Mouse (Mus musculus): ENCODE measurements around the gene Frem1. TPM values are rescaled to one million over a fixed set of nuclear protein-coding genes. Genes with fewer than 3 reads are reported as not detected.

Gene Frem1
- polyA plus RNA-seq, 1 experiment from 2014 or later, result 4.1 TPM

GRCm38 (mm10) chr4:83056496-83056895 lies 4.4 kb upstream of the Frem1 start:
- H3K9ac ChIP-seq (ENCODE audit: low read depth, low read length), result no peak overlapping the region
- H3K27me3 ChIP-seq (replicated peaks; ENCODE audit: control insufficient read depth, insufficient read depth, low read length), result no peaks in the 10 kb centered on the region
- H3K4me3 ChIP-seq (ENCODE audit: low read length), result no peak overlapping the region
- H3K27ac ChIP-seq (ENCODE audit: low read length), result no peak overlapping the region
- no peak for ATAC-seq
- WGBS, result 94% methylated on average over 6 of the region's 6 CpGs
- H3K4me2 ChIP-seq (ENCODE audit: low read depth, low read length), result no peak overlapping the region
- H3K36me3 ChIP-seq (ENCODE audit: control insufficient read depth, insufficient read depth, low read length), result no peaks in the 10 kb centered on the region
- no peaks in the 10 kb centered on the region for H3K9me3 ChIP-seq (ENCODE audit: control insufficient read depth, low read length)
- peaks cover 3% of the 10 kb centered on the region for H3K4me1 ChIP-seq (ENCODE audit: control insufficient read depth, insufficient read depth, low read length)

DNA sequence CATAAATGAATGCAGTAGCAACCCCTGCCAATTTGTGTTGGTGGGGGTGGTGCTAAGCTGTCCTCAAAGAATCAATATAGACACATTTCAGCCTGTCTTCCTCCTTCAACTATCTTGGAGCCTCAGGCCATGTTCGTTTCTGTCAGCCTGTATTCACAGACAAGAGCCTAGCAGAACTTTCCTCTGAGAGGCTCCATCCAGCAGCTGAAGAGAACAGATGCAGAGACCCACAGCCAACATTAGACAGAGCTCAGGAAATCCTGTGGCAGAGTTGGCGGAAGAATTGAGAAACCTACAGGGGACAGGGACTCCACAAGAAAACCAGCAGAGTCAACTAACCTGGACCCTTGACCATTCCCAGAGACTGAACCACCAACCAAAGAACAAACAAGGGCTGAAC lies 3.3 kb upstream of the Frem1 start:
- no peak overlapping the region for H3K4me3 ChIP-seq (ENCODE audit: low read length)
- H3K4me2 ChIP-seq (ENCODE audit: low read depth, low read length), result no peak overlapping the region
- H3K9me3 ChIP-seq (ENCODE audit: control insufficient read depth, low read length), result no peaks in the 10 kb centered on the region
- H3K4me1 ChIP-seq (ENCODE audit: control insufficient read depth, insufficient read depth, low read length), result peaks cover 3% of the 10 kb centered on the region
- H3K36me3 ChIP-seq (ENCODE audit: control insufficient read depth, insufficient read depth, low read length), result no peaks in the 10 kb centered on the region
- no peaks in the 10 kb centered on the region for H3K27me3 ChIP-seq (replicated peaks; ENCODE audit: control insufficient read depth, insufficient read depth, low read length)
- no peak overlapping the region for H3K9ac ChIP-seq (ENCODE audit: low read depth, low read length)
- ATAC-seq, result no peak
- H3K27ac ChIP-seq (ENCODE audit: low read length), result no peak overlapping the region
- 72% methylated on average over 2 of the region's 2 CpGs for WGBS

- H3K9me3 ChIP-seq (ENCODE audit: control insufficient read depth, low read length), result no peaks in the 10 kb centered on the region
- no peak for ATAC-seq
- H3K4me2 ChIP-seq (ENCODE audit: low read depth, low read length), result no peak overlapping the region
- H3K27ac ChIP-seq (ENCODE audit: low read length), result no peak overlapping the region
- no peak overlapping the region for H3K9ac ChIP-seq (ENCODE audit: low read depth, low read length)
- no peaks in the 10 kb centered on the region for H3K36me3 ChIP-seq (ENCODE audit: control insufficient read depth, insufficient read depth, low read length)
- H3K27me3 ChIP-seq (replicated peaks; ENCODE audit: control insufficient read depth, insufficient read depth, low read length), result no peaks in the 10 kb centered on the region
- no peak overlapping the region for H3K4me3 ChIP-seq (ENCODE audit: low read length)
- H3K4me1 ChIP-seq (ENCODE audit: control insufficient read depth, insufficient read depth, low read length), result peaks cover 9% of the 10 kb centered on the region
- 75% methylated on average over 8 of the region's 8 CpGs for WGBS
Observed at GRCm38 (mm10) chr4:83053206-83053605, 1.1 kb upstream of the Frem1 start.

- Histone ChIP-seq H3K36me3 (ENCODE audit: control insufficient read depth, insufficient read depth, low read length) (no peaks in the 10 kb centered on the region), H3K4me1 (ENCODE audit: control insufficient read depth, insufficient read depth, low read length) (peaks cover 13% of the 10 kb centered on the region), H3K9ac (ENCODE audit: low read depth, low read length) (peak overlapping the region; percentile 66), H3K4me3 (ENCODE audit: low read length) (peak overlapping the region; percentile 53), H3K4me2 (ENCODE audit: low read depth, low read length) (peak overlapping the region; percentile 56), H3K27me3 (replicated peaks; ENCODE audit: control insufficient read depth, insufficient read depth, low read length) (no peaks in the 10 kb centered on the region), H3K27ac (ENCODE audit: low read length) (peak overlapping the region; percentile 72), H3K9me3 (ENCODE audit: control insufficient read depth, low read length) (no peaks in the 10 kb centered on the region)
- no peak for ATAC-seq
- 16% methylated on average over 8 of the region's 8 CpGs for WGBS
Observed at GRCm38 (mm10) chr4:83051176-83051575, 963 bp downstream of the Frem1 start.

- no peaks in the 10 kb centered on the region for H3K27me3 ChIP-seq (replicated peaks; ENCODE audit: control insufficient read depth, insufficient read depth, low read length)
- 46% methylated on average over 5 of the region's 5 CpGs for WGBS
- H3K4me3 ChIP-seq (ENCODE audit: low read length), result peak overlapping the region; percentile 53
- H3K36me3 ChIP-seq (ENCODE audit: control insufficient read depth, insufficient read depth, low read length), result no peaks in the 10 kb centered on the region
- no peaks in the 10 kb centered on the region for H3K9me3 ChIP-seq (ENCODE audit: control insufficient read depth, low read length)
- peak overlapping the region; percentile 44; the same call in 1 of the 2 replicates for H3K9ac ChIP-seq (ENCODE audit: low read depth, low read length)
- peaks cover 13% of the 10 kb centered on the region for H3K4me1 ChIP-seq (ENCODE audit: control insufficient read depth, insufficient read depth, low read length)
- peak overlapping the region; percentile 47; the same call in 1 of the 2 replicates for H3K27ac ChIP-seq (ENCODE audit: low read length)
- no peak for ATAC-seq
- peak overlapping the region; percentile 56 for H3K4me2 ChIP-seq (ENCODE audit: low read depth, low read length)
Observed at GRCm38 (mm10) chr4:83050151-83050796, 1.9 kb downstream of the Frem1 start.

- WGBS, result 34% methylated on average over 3 of the region's 3 CpGs
- H3K4me1 ChIP-seq (ENCODE audit: control insufficient read depth, insufficient read depth, low read length), result peaks cover 13% of the 10 kb centered on the region
- H3K4me2 ChIP-seq (ENCODE audit: low read depth, low read length), result no peak overlapping the region; the same call in 1 of the 2 replicates
- H3K36me3 ChIP-seq (ENCODE audit: control insufficient read depth, insufficient read depth, low read length), result no peaks in the 10 kb centered on the region
- ATAC-seq, result no peak
- H3K27ac ChIP-seq (ENCODE audit: low read length), result no peak overlapping the region
- H3K27me3 ChIP-seq (replicated peaks; ENCODE audit: control insufficient read depth, insufficient read depth, low read length), result no peaks in the 10 kb centered on the region
- H3K9ac ChIP-seq (ENCODE audit: low read depth, low read length), result no peak overlapping the region
- H3K4me3 ChIP-seq (ENCODE audit: low read length), result peak overlapping the region; percentile 21; the same call in 1 of the 2 replicates
- H3K9me3 ChIP-seq (ENCODE audit: control insufficient read depth, low read length), result no peaks in the 10 kb centered on the region
Observed at GRCm38 (mm10) chr4:83049288-83049687, 2.9 kb downstream of the Frem1 start.

DNA sequence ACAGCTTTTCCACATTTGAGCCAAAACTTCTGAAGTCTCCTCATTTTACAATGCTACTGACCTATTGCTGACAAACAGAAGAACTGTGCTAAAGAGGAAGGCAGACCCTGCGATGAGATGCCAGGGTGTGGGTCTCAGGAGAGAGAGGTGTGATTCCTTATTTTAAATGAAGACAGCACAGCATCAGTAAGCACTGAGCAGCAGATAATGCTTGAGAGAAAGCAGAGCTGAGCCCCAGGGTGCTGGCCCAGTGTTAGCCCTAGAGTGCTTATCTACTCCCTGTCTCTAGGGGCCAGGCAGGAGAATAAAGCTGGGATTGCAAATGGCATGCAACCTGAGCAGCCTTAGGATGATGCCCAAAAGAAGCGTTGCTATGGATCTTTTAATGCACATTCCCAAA lies 3.6 kb downstream of the Frem1 start:
- Histone ChIP-seq H3K27me3 (replicated peaks; ENCODE audit: control insufficient read depth, insufficient read depth, low read length) (no peaks in the 10 kb centered on the region), H3K4me1 (ENCODE audit: control insufficient read depth, insufficient read depth, low read length) (peaks cover 13% of the 10 kb centered on the region), H3K4me3 (ENCODE audit: low read length) (no peak overlapping the region), H3K36me3 (ENCODE audit: control insufficient read depth, insufficient read depth, low read length) (no peaks in the 10 kb centered on the region), H3K27ac (ENCODE audit: low read length) (no peak overlapping the region), H3K9me3 (ENCODE audit: control insufficient read depth, low read length) (no peaks in the 10 kb centered on the region), H3K4me2 (ENCODE audit: low read depth, low read length) (no peak overlapping the region), H3K9ac (ENCODE audit: low read depth, low read length) (no peak overlapping the region)
- no peak for ATAC-seq
- 31% methylated on average over 2 of the region's 2 CpGs for WGBS

- Histone ChIP-seq H3K9ac (ENCODE audit: low read depth, low read length) (no peak overlapping the region), H3K4me2 (ENCODE audit: low read depth, low read length) (no peak overlapping the region)
Observed at GRCm38 (mm10) chr4:83046806-83047205, 5.3 kb downstream of the Frem1 start.

DNA sequence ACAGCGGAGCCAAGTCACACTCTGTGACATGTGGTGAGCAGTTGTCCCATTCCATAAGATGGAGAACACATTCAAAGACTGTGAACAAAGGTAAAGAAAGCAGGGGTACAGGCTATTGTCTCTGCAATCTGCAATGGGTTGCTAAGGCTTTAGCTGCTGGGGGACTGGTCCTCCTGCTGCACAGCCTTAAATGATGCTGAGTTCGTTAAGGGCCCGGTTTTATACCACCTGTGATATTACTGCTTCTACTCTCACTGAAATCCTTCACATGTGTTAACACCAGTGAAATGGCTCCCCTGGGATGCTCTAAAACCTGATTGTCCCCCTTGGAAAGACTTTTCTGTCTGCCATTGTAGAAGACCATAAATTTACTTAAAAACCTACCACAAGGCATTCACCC lies 6.1 kb downstream of the Frem1 start:
- Histone ChIP-seq H3K9me3 (ENCODE audit: control insufficient read depth, low read length) (no peaks in the 10 kb centered on the region), H3K27me3 (replicated peaks; ENCODE audit: control insufficient read depth, insufficient read depth, low read length) (no peaks in the 10 kb centered on the region), H3K27ac (ENCODE audit: low read length) (no peak overlapping the region), H3K4me2 (ENCODE audit: low read depth, low read length) (no peak overlapping the region), H3K4me3 (ENCODE audit: low read length) (no peak overlapping the region), H3K36me3 (ENCODE audit: control insufficient read depth, insufficient read depth, low read length) (no peaks in the 10 kb centered on the region), H3K4me1 (ENCODE audit: control insufficient read depth, insufficient read depth, low read length) (peaks cover 10% of the 10 kb centered on the region), H3K9ac (ENCODE audit: low read depth, low read length) (no peak overlapping the region)
- no peak for ATAC-seq
- WGBS, result 82% methylated on average over 3 of the region's 3 CpGs

More at GRCm38 (mm10) chr4:83046806-83047205, 5.3 kb downstream of the Frem1 start:
- Histone ChIP-seq H3K9me3 (ENCODE audit: control insufficient read depth, low read length) (no peaks in the 10 kb centered on the region), H3K27me3 (replicated peaks; ENCODE audit: control insufficient read depth, insufficient read depth, low read length) (no peaks in the 10 kb centered on the region), H3K4me3 (ENCODE audit: low read length) (no peak overlapping the region), H3K27ac (ENCODE audit: low read length) (no peak overlapping the region), H3K4me1 (ENCODE audit: control insufficient read depth, insufficient read depth, low read length) (peaks cover 13% of the 10 kb centered on the region), H3K36me3 (ENCODE audit: control insufficient read depth, insufficient read depth, low read length) (no peaks in the 10 kb centered on the region)
- 46% methylated on average over 2 of the region's 2 CpGs for WGBS
- no peak for ATAC-seq

GRCm38 (mm10) chr4:83045266-83045665 lies 6.9 kb downstream of the Frem1 start:
- Histone ChIP-seq H3K9ac (ENCODE audit: low read depth, low read length) (no peak overlapping the region), H3K4me1 (ENCODE audit: control insufficient read depth, insufficient read depth, low read length) (peaks cover 10% of the 10 kb centered on the region), H3K27me3 (replicated peaks; ENCODE audit: control insufficient read depth, insufficient read depth, low read length) (no peaks in the 10 kb centered on the region), H3K9me3 (ENCODE audit: control insufficient read depth, low read length) (no peaks in the 10 kb centered on the region), H3K4me3 (ENCODE audit: low read length) (no peak overlapping the region), H3K27ac (ENCODE audit: low read length) (no peak overlapping the region), H3K4me2 (ENCODE audit: low read depth, low read length) (no peak overlapping the region), H3K36me3 (ENCODE audit: control insufficient read depth, insufficient read depth, low read length) (no peaks in the 10 kb centered on the region)
- ATAC-seq, result no peak
- 65% methylated on average over 6 of the region's 6 CpGs for WGBS

All from intestine, embryonic 16.5 days (tissue).